Mouse (Mus musculus) neural tube, embryonic 14.5 days (tissue): ENCODE results near the gene Pzp. TPM values are rescaled to one million over a fixed set of nuclear protein-coding genes. Genes with fewer than 3 reads are reported as not detected.

Source experiments
- ATAC-seq: fragments of 200-750 bp; cut with Nextera tagmentation; 2 replicates; pipeline ENCODE4 v1.8.0; 2017; ENCODE audit warnings: low read depth, mild to moderate bottlenecking, moderate TSS enrichment, moderate library complexity
- H3K27ac ChIP-seq: fragments of 300-500 bp; sonication (generic); 2 replicates; pipeline ENCODE4 v1.5.1; 2014; ENCODE audit warnings: low read depth, mild to moderate bottlenecking, control low read depth, low read length, moderate library complexity, mixed read lengths
- H3K27me3 ChIP-seq: fragments of 300-500 bp; sonication (generic); 2 replicates; pipeline ENCODE4 v1.6.1; 2014; ENCODE audit warnings: low read length; ENCODE audit not compliant: control insufficient read depth, insufficient read depth
- H3K36me3 ChIP-seq: fragments of 300-500 bp; sonication (generic); 2 replicates; pipeline ENCODE4 v1.6.1; 2014; ENCODE audit warnings: low read length, mixed read lengths; ENCODE audit not compliant: control insufficient read depth, insufficient read depth
- H3K4me1 ChIP-seq: fragments of 300-500 bp; sonication (generic); 2 replicates; pipeline ENCODE4 v1.6.1; 2014; ENCODE audit warnings: low read length; ENCODE audit not compliant: control insufficient read depth, insufficient read depth
- H3K4me2 ChIP-seq: fragments of 300-500 bp; sonication (generic); 2 replicates; pipeline ENCODE4 v1.6.1; 2014; ENCODE audit warnings: mild to moderate bottlenecking, low read depth, low read length, control low read depth
- H3K4me3 ChIP-seq: fragments of 300-500 bp; sonication (generic); 2 replicates; pipeline ENCODE4 v1.5.1; 2014; ENCODE audit warnings: low read depth, low read length, control low read depth, mixed read lengths
- H3K9ac ChIP-seq: fragments of 300-500 bp; sonication (generic); replicated peaks from 2 replicates; pipeline ENCODE4 v1.6.1; 2014; ENCODE audit warnings: low read depth, mild to moderate bottlenecking, control low read depth, low read length, mixed read lengths
- H3K9me3 ChIP-seq: fragments of 300-500 bp; sonication (generic); 2 replicates; pipeline ENCODE4 v1.6.1; 2016; ENCODE audit warnings: low read length; ENCODE audit not compliant: control insufficient read depth
- WGBS: fragments of 180-500 bp; shearing (Covaris S2); extraction: QIAGEN DNeasy Blood & Tissue Kit; methylation state at CpG from one replicate; pipeline ENCODE4 v1.1.7; 2014; 5-methylcytosine and 5-hydroxymethylcytosine counted together
- polyA plus RNA-seq: library from polyadenylated mRNA; unstranded; fragments of >200 nt; fragmentation: Nextera tagmentation; extraction: Ambion mirVana; gene quantifications from 2 replicates; pipeline ENCODE4 v1.2.1, GENCODE M21; 2014

Gene Pzp
- polyA plus RNA-seq, 1 experiment from 2014 or later: 0.43 TPM

- no peak overlapping the region for H3K27ac ChIP-seq
- no peaks in the 10 kb centered on the region for H3K36me3 ChIP-seq
- no peak overlapping the region for H3K4me2 ChIP-seq
- 78% methylated on average over 15 of the region's 15 CpGs for WGBS
- H3K4me3 ChIP-seq: no peak overlapping the region
- no peak overlapping the region for H3K9ac ChIP-seq
- H3K27me3 ChIP-seq: no peaks in the 10 kb centered on the region
- no peaks in the 10 kb centered on the region for H3K9me3 ChIP-seq
- H3K4me1 ChIP-seq: no peaks in the 10 kb centered on the region
- no peak for ATAC-seq
Observed at GRCm38 (mm10) chr6:128494646-128495331, 31.7 kb downstream of the Pzp start.

- H3K27me3 ChIP-seq: no peaks in the 10 kb centered on the region
- 71% methylated on average over 4 of the region's 4 CpGs for WGBS
- no peaks in the 10 kb centered on the region for H3K9me3 ChIP-seq
- H3K4me2 ChIP-seq: no peak overlapping the region
- H3K36me3 ChIP-seq: no peaks in the 10 kb centered on the region
- no peak overlapping the region for H3K4me3 ChIP-seq
- no peak overlapping the region for H3K27ac ChIP-seq
- H3K4me1 ChIP-seq: no peaks in the 10 kb centered on the region
- H3K9ac ChIP-seq: no peak overlapping the region
- ATAC-seq: peak; percentile 85
Observed at GRCm38 (mm10) chr6:128491916-128492315, 34.6 kb downstream of the Pzp start.

- no peak overlapping the region for H3K4me3 ChIP-seq
- no peak overlapping the region for H3K9ac ChIP-seq
- 95% methylated on average over 10 of the region's 10 CpGs for WGBS
- H3K4me2 ChIP-seq: no peak overlapping the region
- H3K4me1 ChIP-seq: no peaks in the 10 kb centered on the region
- H3K27me3 ChIP-seq: no peaks in the 10 kb centered on the region
- H3K36me3 ChIP-seq: no peaks in the 10 kb centered on the region
- H3K27ac ChIP-seq: no peak overlapping the region
- no peak for ATAC-seq
- H3K9me3 ChIP-seq: no peaks in the 10 kb centered on the region
Observed at GRCm38 (mm10) chr6:128490141-128490540, 36.4 kb downstream of the Pzp start.

DNA sequence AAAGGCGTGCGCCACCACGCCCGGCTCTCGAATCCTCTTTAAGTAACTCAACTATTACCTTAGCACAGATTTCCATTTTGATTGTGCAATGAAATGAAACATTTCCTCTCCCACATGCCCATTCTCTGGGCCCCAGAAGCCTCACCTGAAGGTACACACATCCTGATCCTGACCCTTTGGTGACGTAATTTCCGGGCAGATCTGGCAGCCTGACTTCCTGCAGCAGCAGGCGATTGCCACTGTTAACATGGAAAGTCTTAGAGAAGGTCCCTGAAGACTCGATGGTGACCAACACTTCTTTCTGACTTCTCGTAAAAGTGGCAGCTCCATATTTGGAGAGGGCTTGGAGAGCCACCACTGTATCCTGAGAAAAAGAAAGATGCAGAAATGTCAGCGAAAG lies 38.8 kb downstream of the Pzp start:
- no peaks in the 10 kb centered on the region for H3K36me3 ChIP-seq
- no peak overlapping the region for H3K4me3 ChIP-seq
- H3K27ac ChIP-seq: no peak overlapping the region
- 91% methylated on average over 11 of the region's 11 CpGs for WGBS
- H3K9me3 ChIP-seq: no peaks in the 10 kb centered on the region
- H3K27me3 ChIP-seq: no peaks in the 10 kb centered on the region
- no peak overlapping the region for H3K4me2 ChIP-seq
- H3K9ac ChIP-seq: no peak overlapping the region
- no peak for ATAC-seq
- H3K4me1 ChIP-seq: no peaks in the 10 kb centered on the region

DNA sequence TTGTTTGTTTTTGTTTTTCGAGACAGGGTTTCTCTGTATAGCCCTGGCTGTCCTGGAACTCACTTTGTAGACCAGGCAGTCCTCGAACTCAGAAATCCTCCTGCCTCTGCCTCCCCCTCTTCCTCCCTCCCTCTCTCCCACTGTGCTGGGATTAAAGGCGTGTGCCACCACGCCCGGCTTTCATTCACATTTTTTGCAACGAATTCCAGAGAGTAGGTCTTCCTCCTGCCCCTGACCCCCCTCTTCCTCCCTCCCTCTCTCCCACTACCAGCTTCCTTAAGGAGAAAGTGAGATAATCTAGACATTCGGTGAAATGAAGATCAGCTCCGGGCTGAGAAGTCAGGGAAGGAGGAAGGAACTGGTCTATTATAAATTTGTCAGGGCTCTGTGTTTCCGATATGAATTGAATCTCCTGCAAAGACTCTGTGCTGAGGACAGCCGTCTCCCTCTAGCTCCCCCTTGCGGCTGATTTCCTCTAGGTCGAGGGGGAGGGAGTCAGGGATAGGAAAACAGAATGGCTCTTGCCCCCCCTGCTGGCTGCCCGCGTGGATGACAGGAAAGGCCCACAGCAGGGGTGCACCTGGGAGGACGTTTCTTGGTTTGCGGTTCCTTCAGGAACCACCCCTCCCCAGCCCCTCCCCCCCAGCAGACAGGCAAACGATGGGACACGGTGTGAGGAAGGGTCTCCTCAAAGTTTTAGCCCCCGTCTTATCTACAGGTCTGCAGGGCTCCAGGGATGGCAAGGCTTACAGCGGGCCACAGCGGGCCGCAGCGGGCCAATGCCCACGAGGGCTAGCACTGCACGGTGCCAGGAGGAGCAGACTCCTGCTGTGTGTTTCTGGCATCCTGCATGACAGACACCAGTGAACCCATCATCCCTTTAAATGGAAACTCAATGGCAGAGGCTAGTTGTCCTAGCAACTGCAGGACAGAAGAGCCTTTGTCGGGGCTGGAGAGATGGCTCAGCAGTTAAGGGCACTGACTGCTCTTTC lies 46.8 kb downstream of the Pzp start:
- H3K4me3 ChIP-seq: no peak overlapping the region
- H3K27me3 ChIP-seq: no peaks in the 10 kb centered on the region
- H3K36me3 ChIP-seq: no peaks in the 10 kb centered on the region
- WGBS: 21% methylated on average over 26 of the region's 26 CpGs
- 0 out of 2 replicates have a peak overlapping the region, but pooled peaks have one; percentile 9 for H3K4me2 ChIP-seq
- ATAC-seq: peak; percentile 94
- no peaks in the 10 kb centered on the region for H3K9me3 ChIP-seq
- no peak overlapping the region for H3K27ac ChIP-seq
- H3K9ac ChIP-seq: no peak overlapping the region
- H3K4me1 ChIP-seq: no peaks in the 10 kb centered on the region

GRCm38 (mm10) chr6:128477495-128477894 lies 49.0 kb downstream of the Pzp start:
- Histone ChIP-seq H3K9ac (no peak overlapping the region), H3K9me3 (no peaks in the 10 kb centered on the region), H3K4me2 (no peak overlapping the region), H3K4me1 (no peaks in the 10 kb centered on the region), H3K4me3 (no peak overlapping the region), H3K36me3 (no peaks in the 10 kb centered on the region), H3K27me3 (no peaks in the 10 kb centered on the region), H3K27ac (no peak overlapping the region)
- WGBS: 43% methylated on average over 4 of the region's 4 CpGs
- no peak for ATAC-seq

DNA sequence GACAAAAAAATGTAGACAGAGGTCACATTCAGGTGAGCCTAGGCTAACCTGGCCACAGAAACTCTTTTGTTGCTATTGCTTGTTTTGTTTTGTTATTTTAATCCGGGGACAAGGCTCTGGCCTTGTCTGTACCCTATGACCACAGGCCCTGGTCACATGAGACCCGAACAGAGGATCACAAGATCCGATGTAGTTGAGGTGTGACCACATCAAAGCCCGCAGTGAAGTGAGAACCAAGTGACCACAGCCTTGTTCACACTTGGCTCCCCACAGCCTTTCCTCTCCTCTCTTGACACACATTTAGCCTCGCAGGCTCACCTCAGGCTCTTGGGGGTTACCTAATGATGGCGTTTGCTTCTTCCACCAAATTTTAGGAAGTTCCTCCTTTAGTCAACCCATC lies 52.4 kb downstream of the Pzp start:
- 96% methylated on average over 6 of the region's 6 CpGs for WGBS
- Histone ChIP-seq H3K4me1 (no peaks in the 10 kb centered on the region), H3K27me3 (no peaks in the 10 kb centered on the region), H3K9ac (no peak overlapping the region), H3K27ac (no peak overlapping the region), H3K4me2 (no peak overlapping the region), H3K4me3 (no peak overlapping the region), H3K36me3 (no peaks in the 10 kb centered on the region), H3K9me3 (no peaks in the 10 kb centered on the region)
- ATAC-seq: no peak

- Histone ChIP-seq H3K4me3 (no peak overlapping the region), H3K27ac (no peak overlapping the region), H3K36me3 (no peaks in the 10 kb centered on the region), H3K27me3 (no peaks in the 10 kb centered on the region), H3K9me3 (no peaks in the 10 kb centered on the region), H3K9ac (no peak overlapping the region), H3K4me1 (no peaks in the 10 kb centered on the region), H3K4me2 (no peak overlapping the region)
- ATAC-seq: no peak
- 8% methylated on average over 12 of the region's 12 CpGs for WGBS
Observed at GRCm38 (mm10) chr6:128469451-128469850, 57.1 kb downstream of the Pzp start.

DNA sequence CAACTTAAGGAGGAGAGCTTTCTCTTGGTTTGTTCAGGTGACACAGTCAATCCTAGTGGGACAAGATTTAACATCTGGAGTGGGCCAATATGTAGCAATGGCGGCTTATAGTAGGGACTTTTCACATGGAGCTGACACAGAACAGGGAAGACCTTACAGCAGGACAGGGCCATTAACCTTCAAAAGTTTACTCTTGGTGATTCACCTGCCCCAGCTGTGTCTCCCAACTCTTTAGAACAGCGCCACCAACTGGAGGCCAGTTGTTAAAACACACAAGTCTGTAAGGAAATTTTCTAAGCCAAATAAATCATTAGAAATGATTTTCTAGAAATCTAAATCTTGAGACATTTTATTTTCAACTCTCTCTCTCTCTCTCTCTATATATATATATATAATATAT lies 59.2 kb downstream of the Pzp start:
- H3K4me3 ChIP-seq: no peak overlapping the region
- H3K4me1 ChIP-seq: no peaks in the 10 kb centered on the region
- H3K27ac ChIP-seq: no peak overlapping the region
- ATAC-seq: no peak
- no peaks in the 10 kb centered on the region for H3K27me3 ChIP-seq
- no peak overlapping the region for H3K9ac ChIP-seq
- no peak overlapping the region for H3K4me2 ChIP-seq
- H3K36me3 ChIP-seq: no peaks in the 10 kb centered on the region
- no peaks in the 10 kb centered on the region for H3K9me3 ChIP-seq
- 54% methylated on average over 2 of the region's 2 CpGs for WGBS
